Mouse (Mus musculus) hindbrain, embryonic 13.5 days (tissue): ENCODE measurements around the gene Ptgs2. TPM values are rescaled to one million over a fixed set of nuclear protein-coding genes. Genes with fewer than 3 reads are reported as not detected.

ENCODE experiments used
- ATAC-seq: fragments of 200-750 bp; cut with Nextera tagmentation; 2 replicates; pipeline ENCODE4 v1.8.0; 2017; ENCODE audit warnings: moderate TSS enrichment; ENCODE audit not compliant: low FRiP score
- H3K27ac ChIP-seq: fragments of 300-500 bp; sonication (generic); 2 replicates; pipeline ENCODE4 v1.5.1; 2015; ENCODE audit warnings: inconsistent platforms, mild to moderate bottlenecking, moderate library complexity
- H3K27me3 ChIP-seq: fragments of 300-500 bp; sonication (generic); 2 replicates; pipeline ENCODE4 v1.6.1; 2015; ENCODE audit warnings: mild to moderate bottlenecking, inconsistent platforms
- H3K36me3 ChIP-seq: fragments of 300-500 bp; sonication (generic); 2 replicates; pipeline ENCODE4 v1.6.1; 2015; ENCODE audit warnings: mild to moderate bottlenecking, inconsistent platforms
- H3K4me1 ChIP-seq: fragments of 300-500 bp; sonication (generic); replicated peaks from 2 replicates; pipeline ENCODE4 v1.6.1; 2015; ENCODE audit warnings: inconsistent platforms
- H3K4me2 ChIP-seq: fragments of 300-500 bp; sonication (generic); 2 replicates; pipeline ENCODE4 v1.6.1; 2015; ENCODE audit warnings: inconsistent platforms, mild to moderate bottlenecking, moderate library complexity
- H3K4me3 ChIP-seq: fragments of 300-500 bp; sonication (generic); 2 replicates; pipeline ENCODE4 v1.5.1; 2015; ENCODE audit warnings: mild to moderate bottlenecking, inconsistent platforms
- H3K9ac ChIP-seq: fragments of 300-500 bp; sonication (generic); 2 replicates; pipeline ENCODE4 v1.6.1; 2015; ENCODE audit warnings: mild to moderate bottlenecking, inconsistent platforms
- H3K9me3 ChIP-seq: fragments of 300-500 bp; sonication (generic); 2 replicates; pipeline ENCODE4 v1.6.1; 2016; ENCODE audit warnings: inconsistent platforms
- WGBS: fragments of 180-500 bp; shearing (Covaris S2); methylation state at CpG from one replicate; pipeline ENCODE4 v1.1.7; 2015; 5-methylcytosine and 5-hydroxymethylcytosine counted together
- polyA plus RNA-seq: library from polyadenylated mRNA; unstranded; fragments of >200 nt; fragmentation: Nextera tagmentation; extraction: Ambion mirVana; gene quantifications from 2 replicates; pipeline ENCODE4 v1.2.1, GENCODE M21; 2015

Ptgs2 gene
- polyA plus RNA-seq: 0.05 TPM in 1 of 2 replicates, not detected in the other

- WGBS: 2% methylated on average over 26 of the region's 26 CpGs
- H3K36me3 ChIP-seq: no peaks in the 10 kb centered on the region
- H3K27me3 ChIP-seq: no peaks in the 10 kb centered on the region; the same call in 1 of the 2 replicates
- no peaks in the 10 kb centered on the region for H3K9me3 ChIP-seq
- H3K9ac ChIP-seq: peak within 1 kb of the TSS; percentile 72
- ATAC-seq: peak; percentile 89
- H3K27ac ChIP-seq: no peak within 1 kb of the TSS
- H3K4me1 ChIP-seq: peaks cover 11% of the 10 kb centered on the region
- peak within 1 kb of the TSS; percentile 96 for H3K4me2 ChIP-seq
- peak within 1 kb of the TSS; percentile 51 for H3K4me3 ChIP-seq
Observed at GRCm38 (mm10) chr1:150099790-150100333, at the start of gene Ptgs2. Ptgs2 (plus strand) TSS chr1:150100031.

- no peaks in the 10 kb centered on the region for H3K9me3 ChIP-seq
- no peaks in the 10 kb centered on the region for H3K4me1 ChIP-seq
- no peak overlapping the region for H3K4me3 ChIP-seq
- no peak overlapping the region for H3K27ac ChIP-seq
- H3K36me3 ChIP-seq: no peaks in the 10 kb centered on the region
- no peak for ATAC-seq
- no peak overlapping the region for H3K4me2 ChIP-seq
- no peaks in the 10 kb centered on the region for H3K27me3 ChIP-seq
- WGBS: 85% methylated on average over 1 of the region's 1 CpGs
- no peak overlapping the region for H3K9ac ChIP-seq
Observed at GRCm38 (mm10) chr1:150050256-150050655, 49.6 kb upstream of the Ptgs2 start.

- H3K27me3 ChIP-seq: no peaks in the 10 kb centered on the region
- H3K4me1 ChIP-seq: no peaks in the 10 kb centered on the region
- no peak overlapping the region for H3K4me2 ChIP-seq
- WGBS: 89% methylated on average over 1 of the region's 1 CpGs
- H3K36me3 ChIP-seq: no peaks in the 10 kb centered on the region
- H3K9ac ChIP-seq: no peak overlapping the region
- 0 out of 2 replicates have a peak, but pooled peaks cover 3% of the 10 kb centered on the region for H3K9me3 ChIP-seq
- H3K27ac ChIP-seq: no peak overlapping the region
- ATAC-seq: no peak
- no peak overlapping the region for H3K4me3 ChIP-seq
Observed at GRCm38 (mm10) chr1:150065684-150066083, 34.1 kb upstream of the Ptgs2 start.

- Histone ChIP-seq H3K4me1 (no peaks in the 10 kb centered on the region), H3K36me3 (no peaks in the 10 kb centered on the region), H3K27ac (no peak overlapping the region), H3K4me2 (no peak overlapping the region), H3K4me3 (no peak overlapping the region), H3K27me3 (no peaks in the 10 kb centered on the region), H3K9ac (no peak overlapping the region), H3K9me3 (no peaks in the 10 kb centered on the region)
- 90% methylated on average over 3 of the region's 3 CpGs for WGBS
- ATAC-seq: no peak
Observed at GRCm38 (mm10) chr1:150072880-150073279, 27.0 kb upstream of the Ptgs2 start.

GRCm38 (mm10) chr1:150074609-150075008 lies 25.2 kb upstream of the Ptgs2 start:
- Histone ChIP-seq H3K4me1 (no peaks in the 10 kb centered on the region), H3K4me2 (no peak overlapping the region), H3K9ac (no peak overlapping the region), H3K27ac (no peak overlapping the region), H3K9me3 (no peaks in the 10 kb centered on the region), H3K36me3 (no peaks in the 10 kb centered on the region), H3K27me3 (no peaks in the 10 kb centered on the region), H3K4me3 (no peak overlapping the region)
- no peak for ATAC-seq
- 86% methylated on average over 1 of the region's 1 CpGs for WGBS

GRCm38 (mm10) chr1:150089040-150089692 lies 10.7 kb upstream of the Ptgs2 start:
- no peak overlapping the region for H3K4me3 ChIP-seq
- no peak overlapping the region for H3K27ac ChIP-seq
- H3K27me3 ChIP-seq: no peaks in the 10 kb centered on the region
- no peak for ATAC-seq
- H3K9ac ChIP-seq: no peak overlapping the region
- 79% methylated on average over 6 of the region's 6 CpGs for WGBS
- no peak overlapping the region for H3K4me2 ChIP-seq
- no peaks in the 10 kb centered on the region for H3K9me3 ChIP-seq
- H3K4me1 ChIP-seq: no peaks in the 10 kb centered on the region
- no peaks in the 10 kb centered on the region for H3K36me3 ChIP-seq

GRCm38 (mm10) chr1:150090229-150090628 lies 9.6 kb upstream of the Ptgs2 start:
- H3K4me2 ChIP-seq: no peak overlapping the region
- no peaks in the 10 kb centered on the region for H3K4me1 ChIP-seq
- H3K27ac ChIP-seq: no peak overlapping the region
- 27% methylated on average over 1 of the region's 1 CpGs for WGBS
- H3K4me3 ChIP-seq: no peak overlapping the region
- ATAC-seq: no peak
- H3K9ac ChIP-seq: no peak overlapping the region
- H3K9me3 ChIP-seq: no peaks in the 10 kb centered on the region
- no peaks in the 10 kb centered on the region for H3K27me3 ChIP-seq
- no peaks in the 10 kb centered on the region for H3K36me3 ChIP-seq

- Histone ChIP-seq H3K9ac (no peak overlapping the region), H3K4me2 (no peak overlapping the region), H3K4me1 (peaks cover 11% of the 10 kb centered on the region), H3K27me3 (no peaks in the 10 kb centered on the region; the same call in 1 of the 2 replicates), H3K27ac (no peak overlapping the region), H3K36me3 (no peaks in the 10 kb centered on the region), H3K4me3 (no peak overlapping the region), H3K9me3 (no peaks in the 10 kb centered on the region)
- 91% methylated on average over 2 of the region's 2 CpGs for WGBS
- no peak for ATAC-seq
Observed at GRCm38 (mm10) chr1:150097036-150097435, 2.8 kb upstream of the Ptgs2 start.

- Histone ChIP-seq H3K9me3 (no peaks in the 10 kb centered on the region), H3K4me3 (no peak overlapping the region), H3K4me2 (no peak overlapping the region), H3K9ac (no peak overlapping the region), H3K36me3 (no peaks in the 10 kb centered on the region), H3K27me3 (no peaks in the 10 kb centered on the region; the same call in 1 of the 2 replicates), H3K27ac (no peak overlapping the region), H3K4me1 (peaks cover 11% of the 10 kb centered on the region)
- no peak for ATAC-seq
- WGBS: 69% methylated on average over 1 of the region's 1 CpGs
Observed at GRCm38 (mm10) chr1:150097721-150098120, 2.1 kb upstream of the Ptgs2 start.

- ATAC-seq: peak; percentile 76
- Histone ChIP-seq H3K4me2 (peak overlapping the region; percentile 96), H3K4me1 (peaks cover 11% of the 10 kb centered on the region), H3K27me3 (no peaks in the 10 kb centered on the region; the same call in 1 of the 2 replicates), H3K4me3 (peak overlapping the region; percentile 51), H3K36me3 (no peaks in the 10 kb centered on the region), H3K9ac (peak overlapping the region; percentile 72), H3K27ac (no peak overlapping the region), H3K9me3 (no peaks in the 10 kb centered on the region)
- 1% methylated on average over 9 of the region's 9 CpGs for WGBS
Observed at GRCm38 (mm10) chr1:150099374-150099773, 457 bp upstream of the Ptgs2 start.

GRCm38 (mm10) chr1:150104228-150104720 lies 4.4 kb downstream of the Ptgs2 start:
- no peak for ATAC-seq
- H3K4me1 ChIP-seq: peaks cover 10% of the 10 kb centered on the region
- no peaks in the 10 kb centered on the region for H3K27me3 ChIP-seq
- H3K36me3 ChIP-seq: no peaks in the 10 kb centered on the region
- no peak overlapping the region for H3K4me2 ChIP-seq
- no peak overlapping the region for H3K9ac ChIP-seq
- 90% methylated on average over 6 of the region's 6 CpGs for WGBS
- H3K27ac ChIP-seq: no peak overlapping the region
- no peak overlapping the region for H3K4me3 ChIP-seq
- H3K9me3 ChIP-seq: no peaks in the 10 kb centered on the region

GRCm38 (mm10) chr1:150106736-150107135 lies 6.9 kb downstream of the Ptgs2 start:
- 94% methylated on average over 7 of the region's 7 CpGs for WGBS
- H3K4me3 ChIP-seq: no peak overlapping the region
- no peaks in the 10 kb centered on the region for H3K4me1 ChIP-seq
- no peak for ATAC-seq
- H3K36me3 ChIP-seq: no peaks in the 10 kb centered on the region
- no peaks in the 10 kb centered on the region for H3K9me3 ChIP-seq
- no peak overlapping the region for H3K27ac ChIP-seq
- H3K4me2 ChIP-seq: no peak overlapping the region
- H3K9ac ChIP-seq: no peak overlapping the region
- no peaks in the 10 kb centered on the region for H3K27me3 ChIP-seq

- no peaks in the 10 kb centered on the region for H3K9me3 ChIP-seq
- no peaks in the 10 kb centered on the region for H3K36me3 ChIP-seq
- H3K4me3 ChIP-seq: no peak overlapping the region
- no peaks in the 10 kb centered on the region for H3K4me1 ChIP-seq
- H3K4me2 ChIP-seq: no peak overlapping the region
- H3K27ac ChIP-seq: no peak overlapping the region
- WGBS: 88% methylated on average over 2 of the region's 2 CpGs
- no peak overlapping the region for H3K9ac ChIP-seq
- H3K27me3 ChIP-seq: no peaks in the 10 kb centered on the region
- no peak for ATAC-seq
Observed at GRCm38 (mm10) chr1:150109591-150109990, 9.8 kb downstream of the Ptgs2 start.
